Mouse (Mus musculus) kidney, postnatal 14 days (tissue): ENCODE measurements around the gene Uck1.

Experiments
- DNase-seq: peaks from one replicate; pipeline ENCODE4 v3.0.0; 2022; ENCODE audit warnings: mixed read lengths

The Uck1 gene

GRCm38 (mm10) chr2:32218541-32219334 lies 41.2 kb downstream of the Uck1 start:
- peak; percentile 67 for DNase-seq

- no peak for DNase-seq
Observed at GRCm38 (mm10) chr2:32218113-32218512, 41.8 kb downstream of the Uck1 start.

GRCm38 (mm10) chr2:32217656-32218055 lies 42.3 kb downstream of the Uck1 start:
- DNase-seq = no peak

GRCm38 (mm10) chr2:32216506-32216905 lies 43.5 kb downstream of the Uck1 start:
- no peak for DNase-seq

- DNase-seq = no peak
Observed at GRCm38 (mm10) chr2:32215576-32215975, 44.4 kb downstream of the Uck1 start.

- DNase-seq = no peak
Observed at GRCm38 (mm10) chr2:32213000-32213399, 47.0 kb downstream of the Uck1 start.

DNA sequence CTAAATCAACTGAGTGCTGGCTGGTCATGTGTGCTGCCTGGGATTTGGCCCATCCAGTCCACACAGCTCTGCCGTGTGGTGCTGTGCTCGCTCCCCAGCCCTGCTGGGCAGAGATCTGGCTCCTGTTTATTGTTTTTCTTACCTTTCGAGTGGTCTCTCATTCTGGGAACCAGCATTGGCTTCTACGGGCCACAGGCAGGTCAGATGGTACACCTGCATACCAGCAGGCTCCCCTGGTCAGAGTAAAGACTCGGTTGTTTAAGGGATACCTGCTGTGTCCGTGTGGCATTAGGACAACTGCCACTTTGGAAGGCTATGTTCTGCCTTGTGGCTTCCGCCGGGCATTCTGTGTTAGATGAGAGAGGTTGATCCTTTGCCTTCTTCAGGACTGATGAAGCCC lies 48.3 kb downstream of the Uck1 start:
- DNase-seq = no peak

GRCm38 (mm10) chr2:32207682-32208081 lies 52.3 kb downstream of the Uck1 start:
- peak; percentile 57 for DNase-seq
